Mouse (Mus musculus) E14TG2a.4 (cell line): ENCODE data around the gene Senp2.
"Not testable (repeated sequence)": the region's sequence is repeated elsewhere in the genome, so short reads cannot be mapped to it uniquely, and the experiment has no call there.

ENCODE experiments used
- H3K27me3 ChIP-seq: 2 replicates; pipeline ENCODE4 v1.6.1; 2014; ENCODE audit warnings: low read length, control low read depth; ENCODE audit not compliant: insufficient read depth
- H3K36me3 ChIP-seq: 2 replicates; pipeline ENCODE4 v1.6.1; 2014; ENCODE audit warnings: low read length, control low read depth; ENCODE audit not compliant: insufficient read depth
- H3K4me1 ChIP-seq: replicated peaks from 2 replicates; pipeline ENCODE4 v1.6.1; 2014; ENCODE audit warnings: low read depth, low read length, control low read depth
- H3K4me3 ChIP-seq: replicated peaks from 2 replicates; pipeline ENCODE4 v1.5.1; 2014; ENCODE audit warnings: mild to moderate bottlenecking, low read length
- H3K9me3 ChIP-seq: 2 replicates; pipeline ENCODE4 v1.6.1; 2014; ENCODE audit warnings: low read length, control low read depth
- CTCF ChIP-seq: conservative IDR thresholded peaks from 2 replicates; pipeline ENCODE4 v1.5.1; 2014; ENCODE audit warnings: low read length
- NANOG ChIP-seq: IDR thresholded peaks from 2 replicates; pipeline ENCODE4 v1.6.1; 2014; ENCODE audit warnings: borderline replicate concordance, low read length, mixed read lengths
- POU5F1 ChIP-seq: IDR thresholded peaks from 2 replicates; pipeline ENCODE4 v1.6.1; 2014; ENCODE audit warnings: low read length, borderline replicate concordance

The Senp2 gene

GRCm38 (mm10) chr16:21984091-21984490 is 25.2 kb upstream of the Senp2 start:
- Histone ChIP-seq H3K4me3 (peak overlapping the region; percentile 29; the same call in 1 of the 2 replicates), H3K36me3 (peaks cover 30% of the 10 kb centered on the region), H3K4me1 (peaks cover 81% of the 10 kb centered on the region), H3K27me3 (no peaks in the 10 kb centered on the region), H3K9me3 (peaks cover 23% of the 10 kb centered on the region)
- TF ChIP-seq NANOG (no peak), POU5F1 (no peak)

- no peak for TF ChIP-seq POU5F1
- TF ChIP-seq CTCF, result no peak
- TF ChIP-seq NANOG, result no peak
- peaks cover 24% of the 10 kb centered on the region for H3K9me3 ChIP-seq
These were observed 23.1 kb upstream of the Senp2 start for GRCm38 (mm10) chr16:21986191-21986590.

GRCm38 (mm10) chr16:21987956-21988355 is 21.3 kb upstream of the Senp2 start:
- no peak overlapping the region for H3K4me3 ChIP-seq

More at GRCm38 (mm10) chr16:21986191-21986590, 23.1 kb upstream of the Senp2 start:
- H3K4me1 ChIP-seq, result peaks cover 77% of the 10 kb centered on the region
- H3K36me3 ChIP-seq, result peaks cover 21% of the 10 kb centered on the region
- H3K4me3 ChIP-seq, result no peak overlapping the region
- H3K27me3 ChIP-seq, result no peaks in the 10 kb centered on the region

GRCm38 (mm10) chr16:21990893-21991292 is 18.4 kb upstream of the Senp2 start:
- not testable (repeated sequence) for H3K9me3 ChIP-seq, H3K4me3 ChIP-seq, H3K36me3 ChIP-seq, H3K27me3 ChIP-seq
- peaks cover 68% of the 10 kb centered on the region for H3K4me1 ChIP-seq

More at GRCm38 (mm10) chr16:21987956-21988355, 21.3 kb upstream of the Senp2 start:
- Histone ChIP-seq H3K9me3 (peaks cover 11% of the 10 kb centered on the region), H3K27me3 (no peaks in the 10 kb centered on the region), H3K4me1 (peaks cover 65% of the 10 kb centered on the region), H3K36me3 (peaks cover 8% of the 10 kb centered on the region; the same call in 1 of the 2 replicates)
- TF ChIP-seq CTCF (no peak), POU5F1 (no peak)

- H3K27me3 ChIP-seq, result no peaks in the 10 kb centered on the region
- H3K4me3 ChIP-seq, result no peak overlapping the region
- 0 out of 2 replicates have a peak, but pooled peaks cover 6% of the 10 kb centered on the region for H3K9me3 ChIP-seq
- TF ChIP-seq CTCF (no peak), NANOG (no peak), POU5F1 (no peak)
- H3K4me1 ChIP-seq, result peaks cover 68% of the 10 kb centered on the region
- 0 out of 2 replicates have a peak, but pooled peaks cover 3% of the 10 kb centered on the region for H3K36me3 ChIP-seq
These were observed 17.5 kb upstream of the Senp2 start for GRCm38 (mm10) chr16:21991774-21992173.

GRCm38 (mm10) chr16:21995304-21995703 is 14.0 kb upstream of the Senp2 start, which contains the start of gene Liph:
Gene Liph, minus strand, starts transcription at chr16:21995663.
- peak within 1 kb of the TSS; percentile 71 for H3K4me3 ChIP-seq
- H3K27me3 ChIP-seq, result no peaks in the 10 kb centered on the region
- no peaks in the 10 kb centered on the region for H3K9me3 ChIP-seq
- TF ChIP-seq CTCF (no peak), POU5F1 (peak; percentile 57; the same call in 1 of the 2 replicates)
- peaks cover 51% of the 10 kb centered on the region for H3K4me1 ChIP-seq
- 0 out of 2 replicates have a peak, but pooled peaks cover 3% of the 10 kb centered on the region for H3K36me3 ChIP-seq

- TF ChIP-seq POU5F1 (no peak), NANOG (no peak), CTCF (no peak)
- Histone ChIP-seq H3K4me3 (0 out of 2 replicates have a peak overlapping the region, but pooled peaks have one; percentile 18), H3K27me3 (no peaks in the 10 kb centered on the region), H3K36me3 (no peaks in the 10 kb centered on the region), H3K9me3 (no peaks in the 10 kb centered on the region), H3K4me1 (peaks cover 55% of the 10 kb centered on the region)
These were observed 12.9 kb upstream of the Senp2 start for GRCm38 (mm10) chr16:21996402-21996801.

GRCm38 (mm10) chr16:21996881-21997641 is 12.2 kb upstream of the Senp2 start:
- Histone ChIP-seq H3K4me3 (0 out of 2 replicates have a peak overlapping the region, but pooled peaks have one; percentile 18), H3K4me1 (peaks cover 62% of the 10 kb centered on the region), H3K36me3 (no peaks in the 10 kb centered on the region), H3K9me3 (no peaks in the 10 kb centered on the region), H3K27me3 (no peaks in the 10 kb centered on the region)
- TF ChIP-seq CTCF (no peak), POU5F1 (no peak), NANOG (no peak)

GRCm38 (mm10) chr16:21998061-21998460 is 11.2 kb upstream of the Senp2 start:
- Histone ChIP-seq H3K4me3 (no peak overlapping the region), H3K4me1 (peaks cover 66% of the 10 kb centered on the region), H3K9me3 (no peaks in the 10 kb centered on the region), H3K27me3 (no peaks in the 10 kb centered on the region), H3K36me3 (no peaks in the 10 kb centered on the region)
- no peak for TF ChIP-seq NANOG
- TF ChIP-seq POU5F1, result no peak
- no peak for TF ChIP-seq CTCF
